Mouse (Mus musculus): ENCODE results near the gene Gpa33.

DNA sequence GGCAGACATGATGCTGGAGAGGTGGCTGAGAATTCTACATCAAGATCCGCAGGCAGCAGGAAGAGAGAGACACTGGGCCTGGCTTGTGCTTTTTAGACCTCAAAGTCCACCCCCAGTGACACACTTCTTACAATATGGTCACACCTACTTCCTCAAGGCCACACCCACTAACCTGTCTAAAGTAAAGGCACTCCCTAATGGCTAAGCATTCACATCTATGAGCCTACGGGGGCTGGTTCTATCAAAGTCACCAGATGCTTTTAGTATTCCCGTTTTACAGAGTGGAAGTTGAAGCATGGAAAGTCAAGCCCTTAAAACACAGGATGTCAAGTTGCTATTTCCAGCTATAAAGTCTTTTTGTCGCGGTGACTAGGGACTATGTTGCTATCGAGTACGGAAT lies 38.0 kb downstream of the Gpa33 start:
- no peak for TF ChIP-seq EP300 (IDR thresholded peaks at IDR 0.05; ENCODE audit: low read depth in 1 of 2, low read length in 2 of 2)
- TF ChIP-seq POLR2A (IDR thresholded peaks at IDR 0.05; ENCODE audit: control insufficient read depth in 1 of 2, insufficient read depth in 1 of 2, low read depth in 1 of 2, low read length in 2 of 2, poor library complexity in 1 of 2): no peak
- TF ChIP-seq POLR2AphosphoS2 (IDR thresholded peaks at IDR 0.05; ENCODE audit: low read length): no peak
- TF ChIP-seq ZNF384 (IDR thresholded peaks at IDR 0.05; ENCODE audit: low read depth, low read length): no peak
- TF ChIP-seq CTCF (IDR thresholded peaks at IDR 0.05 in 2 of 3, conservative IDR thresholded peaks at IDR 0.05 in 1 of 3; ENCODE audit: control insufficient read depth in 1 of 3, insufficient read depth in 1 of 3, low read depth in 2 of 3, low read length in 3 of 3, poor library complexity in 1 of 3, severe bottlenecking in 1 of 3): no peak
- no peak for TF ChIP-seq ETS1 (IDR thresholded peaks at IDR 0.05; ENCODE audit: low read depth, low read length)
- TF ChIP-seq MAFK (IDR thresholded peaks at IDR 0.05; ENCODE audit: borderline replicate concordance, low read depth, low read length): no peak
- TF ChIP-seq CHD2 (IDR thresholded peaks at IDR 0.05; ENCODE audit: low read length): no peak
- TF ChIP-seq UBTF (IDR thresholded peaks at IDR 0.05; ENCODE audit: borderline replicate concordance, insufficient read depth, low read depth, low read length): no peak
- no peak for TF ChIP-seq MAZ (IDR thresholded peaks at IDR 0.05; ENCODE audit: low read depth, low read length)
- no peak for TF ChIP-seq POLR2AphosphoS5 (IDR thresholded peaks at IDR 0.05; ENCODE audit: borderline replicate concordance, low read depth, low read length)
- TF ChIP-seq MYB (IDR thresholded peaks at IDR 0.05; ENCODE audit: low read depth, low read length): no peak
- TF ChIP-seq BHLHE40 (IDR thresholded peaks at IDR 0.05; ENCODE audit: borderline replicate concordance, low read depth, low read length): no peak

Measured in MEL (cell line).